Mouse (Mus musculus) heart, postnatal 0 days (tissue): ENCODE measurements around the gene Ptprm.

ENCODE experiments used
- CTCF ChIP-seq: IDR thresholded peaks from 2 replicates; pipeline ENCODE4 v1.5.1; 2016; ENCODE audit warnings: antibody characterized with exemption, control low read depth, low read depth
- EP300 ChIP-seq: IDR thresholded peaks from 2 replicates; pipeline ENCODE4 v1.6.1; 2016; ENCODE audit warnings: antibody characterized with exemption, low read depth

- TF ChIP-seq CTCF (no peak), EP300 (no peak)
Measured at GRCm38 (mm10) chr17:67011836-67012583, 342.2 kb downstream of the Ptprm start.
